Mouse (Mus musculus) ES-E14 (cell line): Measurements from ENCODE around the gene Fli1. TPM values are rescaled to one million over a fixed set of nuclear protein-coding genes. Genes with fewer than 3 reads are reported as not detected.

Source experiments
- DNase-seq: peaks from one replicate; pipeline ENCODE4 v3.0.0-alpha.2; 2013; ENCODE audit warnings: low read depth, low spot score
- H3K27ac ChIP-seq: 2 replicates; pipeline ENCODE4 v1.5.1; 2012; ENCODE audit warnings: low read depth, mild to moderate bottlenecking, low read length, moderate library complexity, mixed read lengths; ENCODE audit not compliant: poor library complexity, insufficient read depth, severe bottlenecking
- H3K36me3 ChIP-seq: 2 replicates; pipeline ENCODE4 v1.6.1; 2012; ENCODE audit warnings: mild to moderate bottlenecking, low read length, moderate library complexity, mixed read lengths; ENCODE audit not compliant: control insufficient read depth, poor library complexity, insufficient read depth, severe bottlenecking
- H3K4me1 ChIP-seq, 2 experiments: fragments of 150-350 bp in 1 of 2; sonication (generic) in 1 of 2; 2 replicates each; pipeline ENCODE4 v1.6.1; 2012; ENCODE audit warnings: low read length in 2 of 2, mild to moderate bottlenecking in 1 of 2, mixed read lengths in 1 of 2; ENCODE audit not compliant: control insufficient read depth in 2 of 2, insufficient read depth in 2 of 2, poor library complexity in 1 of 2
- H3K4me3 ChIP-seq, 2 experiments: fragments of 150-350 bp in 1 of 2; sonication (generic) in 1 of 2; 2 replicates each; pipeline ENCODE4 v1.5.1; 2012; ENCODE audit warnings: low read length in 2 of 2, low read depth in 1 of 2, mild to moderate bottlenecking in 1 of 2, mixed read lengths in 1 of 2; ENCODE audit not compliant: insufficient read depth in 1 of 2, poor library complexity in 1 of 2, severe bottlenecking in 1 of 2
- H3K9ac ChIP-seq: 2 replicates; pipeline ENCODE4 v1.6.1; 2012; ENCODE audit warnings: low read depth, mild to moderate bottlenecking, low read length, mixed read lengths; ENCODE audit not compliant: poor library complexity, insufficient read depth, severe bottlenecking
- H3K9me3 ChIP-seq: fragments of 150-350 bp; sonication (generic); 2 replicates; pipeline ENCODE4 v1.6.1; 2012; ENCODE audit warnings: low read depth, mild to moderate bottlenecking, low read length; ENCODE audit not compliant: control insufficient read depth, insufficient read depth
- CHD2 ChIP-seq: IDR thresholded peaks from 2 replicates; pipeline ENCODE4 v1.6.1; 2014; ENCODE audit warnings: mild to moderate bottlenecking, low read depth, low read length, inconsistent platforms
- HCFC1 ChIP-seq: IDR thresholded peaks from 2 replicates; pipeline ENCODE4 v1.6.1; 2012; ENCODE audit warnings: low read length, inconsistent platforms, borderline replicate concordance; ENCODE audit not compliant: insufficient read depth
- MAFK ChIP-seq: IDR thresholded peaks from 2 replicates; pipeline ENCODE4 v1.6.1; 2014; ENCODE audit warnings: mild to moderate bottlenecking, low read depth, low read length, inconsistent platforms; ENCODE audit not compliant: insufficient read depth
- ZC3H11A ChIP-seq: IDR thresholded peaks from 2 replicates; pipeline ENCODE4 v1.6.1; 2012; ENCODE audit warnings: low read depth, mild to moderate bottlenecking, inconsistent platforms, low read length, borderline replicate concordance
- ZNF384 ChIP-seq: IDR thresholded peaks from 2 replicates; pipeline ENCODE4 v1.6.1; 2012; ENCODE audit warnings: low read depth, low read length, inconsistent platforms
- in situ Hi-C, 2 experiments: fragments of 600-800 bp; cut with MboI; formaldehyde crosslinking; loops; one replicate each; pipeline ENCODE4 v1.15.1; 2025; ENCODE audit warnings: low sequenced_read_pairs in 2 of 2, inconsistent platforms in 1 of 2; ENCODE audit not compliant: unreplicated experiment in 2 of 2
- total RNA-seq: library from RNA; depleted of rRNA; stranded (reverse); fragments of 300-350 nt; gene quantifications from 2 replicates; pipeline ENCODE4 v1.2.3, GENCODE M21; 2012

Fli1 gene
- total RNA-seq, 1 experiment: 0.40 TPM

DNA sequence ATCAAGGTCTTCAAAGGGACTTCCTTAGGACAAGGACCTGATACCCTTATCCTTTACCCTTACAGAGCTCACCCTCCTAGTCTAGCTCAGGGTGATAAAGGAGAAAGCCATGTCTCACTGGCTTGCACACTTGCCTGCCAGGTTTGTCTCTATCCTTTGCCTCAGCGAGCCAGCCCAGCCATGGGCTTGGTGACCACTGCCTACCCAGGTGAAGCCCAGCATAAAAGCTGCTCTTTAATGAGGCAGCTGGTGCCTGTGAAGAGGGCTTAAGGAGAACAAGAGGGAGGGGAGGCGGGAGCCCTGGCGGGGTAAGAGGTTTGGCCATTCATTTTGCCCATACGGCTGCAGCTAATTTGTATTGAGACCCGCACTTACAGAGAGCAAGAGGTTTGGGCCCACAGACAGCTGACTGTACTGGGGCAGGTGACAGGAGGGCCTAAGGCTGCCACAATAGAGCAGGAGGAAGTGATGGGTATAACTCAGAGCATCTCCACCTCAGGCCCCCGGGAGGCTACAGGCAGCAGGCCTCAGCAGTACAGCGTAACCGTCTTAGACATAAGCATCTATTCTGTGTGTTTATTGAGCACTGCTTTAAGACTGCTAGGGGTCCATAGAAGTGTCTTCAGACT, 73.4 kb downstream of the Fli1 start:
- Histone ChIP-seq H3K9ac (no peak overlapping the region), H3K4me3 (no peak overlapping the region), H3K36me3 (no peaks in the 10 kb centered on the region), H3K9me3 (no peaks in the 10 kb centered on the region), H3K27ac (no peak overlapping the region), H3K4me1 (no peaks in the 10 kb centered on the region)
- in situ Hi-C loops: no loop called here
- no peak for DNase-seq
- no peak for TF ChIP-seq ZNF384
- TF ChIP-seq ZC3H11A: no peak
- TF ChIP-seq HCFC1: no peak
- no peak for TF ChIP-seq MAFK
- no peak for TF ChIP-seq CHD2

DNA sequence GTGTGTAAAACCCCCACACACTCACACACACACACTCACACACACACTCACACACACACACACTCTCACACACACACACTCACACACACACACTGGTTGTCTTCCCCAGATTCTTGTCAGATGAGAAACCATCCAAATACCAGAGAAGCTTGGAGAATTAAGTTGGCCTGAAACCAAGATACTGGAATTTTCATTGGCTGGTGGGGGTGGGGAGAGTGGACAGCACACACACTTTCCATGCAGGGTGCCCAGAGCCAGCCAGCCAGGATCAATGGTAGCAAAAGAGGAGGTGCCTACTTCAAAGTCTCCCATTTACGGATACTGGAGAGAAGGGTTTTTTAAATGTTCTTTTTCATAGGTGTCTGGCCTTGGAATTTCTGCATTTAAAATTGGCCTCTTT, 74.3 kb downstream of the Fli1 start:
- no peaks in the 10 kb centered on the region for H3K9me3 ChIP-seq
- no peaks in the 10 kb centered on the region for H3K36me3 ChIP-seq
- DNase-seq: no peak
- H3K4me3 ChIP-seq: no peak overlapping the region
- no peaks in the 10 kb centered on the region for H3K4me1 ChIP-seq
- H3K27ac ChIP-seq: no peak overlapping the region
- H3K9ac ChIP-seq: no peak overlapping the region
- TF ChIP-seq HCFC1 (no peak), MAFK (no peak), ZC3H11A (no peak), CHD2 (no peak), ZNF384 (no peak)
- in situ Hi-C loops: no loop called here

DNA sequence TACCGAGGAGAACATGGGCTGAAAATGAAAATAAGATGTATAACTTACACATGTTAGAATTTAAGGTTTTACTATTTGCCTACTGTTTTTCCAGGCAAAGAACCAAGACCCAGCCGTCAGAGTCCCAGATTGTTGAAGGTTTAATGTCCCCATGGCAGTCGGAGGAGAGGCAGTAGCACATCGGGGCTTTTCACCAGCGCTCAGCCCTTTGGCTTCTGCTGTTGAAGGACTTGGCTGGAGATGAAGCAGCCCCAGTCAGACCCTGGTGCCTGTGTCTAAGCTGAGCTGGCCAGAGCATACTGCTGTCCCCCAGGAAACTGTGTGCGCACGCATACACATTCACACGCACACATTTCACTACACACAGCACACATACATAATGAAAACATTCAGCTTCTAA, 75.2 kb downstream of the Fli1 start:
- in situ Hi-C loops: no loop called here
- Histone ChIP-seq H3K27ac (no peak overlapping the region), H3K4me3 (no peak overlapping the region), H3K9me3 (no peaks in the 10 kb centered on the region), H3K9ac (no peak overlapping the region), H3K4me1 (no peaks in the 10 kb centered on the region), H3K36me3 (no peaks in the 10 kb centered on the region)
- no peak for DNase-seq
- TF ChIP-seq ZC3H11A (no peak), ZNF384 (no peak), HCFC1 (no peak), CHD2 (no peak), MAFK (no peak)

DNA sequence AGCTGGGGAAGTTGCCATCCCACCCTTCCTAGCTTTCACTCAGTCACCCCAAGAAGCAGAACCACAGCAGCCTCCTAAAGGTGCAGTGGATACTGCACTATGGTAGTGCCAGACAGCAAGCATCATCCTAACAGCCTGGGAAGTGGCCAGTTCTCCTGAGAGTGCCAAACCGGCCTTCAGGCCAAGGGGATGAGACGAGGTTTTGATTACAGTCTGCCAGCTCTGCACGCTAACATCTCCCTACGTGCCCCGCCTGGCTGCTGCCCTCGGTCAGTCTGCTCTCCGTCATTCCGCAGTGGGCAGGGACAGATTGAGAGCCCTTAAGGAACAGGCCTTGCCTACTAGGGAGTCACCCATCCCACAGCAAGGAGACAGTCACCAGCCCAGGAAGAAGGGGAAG, 75.8 kb downstream of the Fli1 start:
- no peaks in the 10 kb centered on the region for H3K9me3 ChIP-seq
- no peak for DNase-seq
- no peak overlapping the region for H3K4me3 ChIP-seq
- in situ Hi-C loops: no loop called here
- H3K27ac ChIP-seq: no peak overlapping the region
- H3K9ac ChIP-seq: no peak overlapping the region
- TF ChIP-seq MAFK (no peak), ZNF384 (no peak), HCFC1 (no peak), ZC3H11A (no peak), CHD2 (no peak)
- H3K36me3 ChIP-seq: no peaks in the 10 kb centered on the region
- H3K4me1 ChIP-seq: no peaks in the 10 kb centered on the region

DNA sequence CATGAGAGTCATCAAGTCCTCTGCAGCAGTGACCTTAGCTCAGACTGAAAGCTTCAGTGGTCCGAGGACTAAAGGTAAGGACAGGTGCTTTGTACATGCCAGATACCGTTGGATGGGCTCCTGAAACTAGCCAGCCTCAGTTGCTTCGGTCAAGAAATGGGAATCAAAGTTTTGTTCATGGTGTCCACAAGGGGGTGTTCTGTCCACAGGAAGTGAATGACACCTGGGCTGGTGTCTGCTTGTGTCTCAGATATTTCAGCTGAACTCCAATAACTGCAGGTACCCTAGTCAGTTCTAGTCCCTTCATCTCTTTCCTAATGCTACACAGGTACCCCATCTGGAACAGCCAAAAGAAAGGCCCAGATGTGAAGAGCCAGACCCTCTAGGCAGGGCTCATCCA, 86.0 kb downstream of the Fli1 start:
- no peaks in the 10 kb centered on the region for H3K9me3 ChIP-seq
- H3K4me1 ChIP-seq: no peaks in the 10 kb centered on the region
- H3K9ac ChIP-seq: no peak overlapping the region
- in situ Hi-C loops: no loop called here
- H3K27ac ChIP-seq: no peak overlapping the region
- TF ChIP-seq ZNF384 (no peak), ZC3H11A (no peak), CHD2 (no peak), MAFK (no peak)
- no peak for DNase-seq
- no peaks in the 10 kb centered on the region for H3K36me3 ChIP-seq
- H3K4me3 ChIP-seq: no peak overlapping the region
